Mouse (Mus musculus) adrenal gland, postnatal 36 days (tissue): Measurements from ENCODE around the gene Gm9817. TPM values are rescaled to one million over a fixed set of nuclear protein-coding genes. Genes with fewer than 3 reads are reported as not detected.
A peak's percentile ranks its signal among the peaks of the same experiment; 100 is the strongest.
"Not testable (repeated sequence)": the region's sequence is repeated elsewhere in the genome, so short reads cannot be mapped to it uniquely, and the experiment has no call there.

Experiments
- DNase-seq, 2 experiments: peaks; one replicate each; pipeline ENCODE4 v3.0.0; 2021; ENCODE audit warnings: mixed read lengths in 1 of 2
- long read RNA-seq, 2 experiments: library from polyadenylated mRNA; stranded (forward); transcript quantifications; one replicate each; pipeline ENCODE4 v2.0.0; 2021; ENCODE audit warnings: borderline sequencing depth in 2 of 2
- total RNA-seq, 2 experiments: library from RNA; stranded (reverse); gene quantifications; 2 replicates each; pipeline ENCODE4 v1.2.3; 2021

Gm9817 gene
- total RNA-seq = under 1 TPM in 1 of 2 experiments, not detected in 1; 0.23 TPM
- long read RNA-seq, experiment 1 = 0 reads
- long read RNA-seq, experiment 2 = 0 reads

GRCm38 (mm10) chr13:45078392-45078791 lies at the start of gene Gm9817:
TSS of gene Gm9817 (plus strand) at chr13:45078692.
- DNase-seq = not testable (repeated sequence)

- no peak for DNase-seq
Observed at GRCm38 (mm10) chr13:45029791-45030190, 48.7 kb upstream of the Gm9817 start.

- peak; percentile 89 to 94 for DNase-seq
Observed at GRCm38 (mm10) chr13:45030830-45031229, 47.7 kb upstream of the Gm9817 start.

GRCm38 (mm10) chr13:45031314-45031713 lies 47.2 kb upstream of the Gm9817 start:
- no peak for DNase-seq

- DNase-seq = no peak
Observed at GRCm38 (mm10) chr13:45031748-45032147, 46.7 kb upstream of the Gm9817 start.

- DNase-seq = no peak
Observed at GRCm38 (mm10) chr13:45032484-45032883, 46.0 kb upstream of the Gm9817 start.

- DNase-seq = no peak
Observed at GRCm38 (mm10) chr13:45033360-45033759, 45.1 kb upstream of the Gm9817 start.

- no peak for DNase-seq
Observed at GRCm38 (mm10) chr13:45034759-45035158, 43.7 kb upstream of the Gm9817 start.

GRCm38 (mm10) chr13:45036417-45036816 lies 42.1 kb upstream of the Gm9817 start:
- no peak for DNase-seq

- no peak for DNase-seq
Observed at GRCm38 (mm10) chr13:45040195-45040594, 38.3 kb upstream of the Gm9817 start.

- no peak for DNase-seq
Observed at GRCm38 (mm10) chr13:45040741-45041140, 37.8 kb upstream of the Gm9817 start.

GRCm38 (mm10) chr13:45043466-45043865 lies 35.0 kb upstream of the Gm9817 start:
- DNase-seq = no peak

GRCm38 (mm10) chr13:45049261-45050020 lies 29.1 kb upstream of the Gm9817 start:
- no peak for DNase-seq

GRCm38 (mm10) chr13:45052805-45053204 lies 25.7 kb upstream of the Gm9817 start:
- DNase-seq = no peak

- no peak for DNase-seq
Observed at GRCm38 (mm10) chr13:45053843-45054242, 24.6 kb upstream of the Gm9817 start.

GRCm38 (mm10) chr13:45059206-45059605 lies 19.3 kb upstream of the Gm9817 start:
- DNase-seq = no peak

- no peak for DNase-seq
Observed at GRCm38 (mm10) chr13:45063146-45063545, 15.3 kb upstream of the Gm9817 start.

- no peak for DNase-seq
Observed at GRCm38 (mm10) chr13:45064951-45065350, 13.5 kb upstream of the Gm9817 start.

- no peak for DNase-seq
Observed at GRCm38 (mm10) chr13:45070366-45070765, 8.1 kb upstream of the Gm9817 start.

- DNase-seq = no peak
Observed at GRCm38 (mm10) chr13:45075012-45075411, 3.5 kb upstream of the Gm9817 start.

GRCm38 (mm10) chr13:45075715-45076114 lies 2.8 kb upstream of the Gm9817 start:
- DNase-seq = no peak

GRCm38 (mm10) chr13:45080771-45081170 lies 2.3 kb downstream of the Gm9817 start:
- no peak for DNase-seq

- DNase-seq = peak; percentile 65 to 75
Observed at GRCm38 (mm10) chr13:45083696-45084095, 5.2 kb downstream of the Gm9817 start.

- DNase-seq = peak in 1 of 2 experiments; percentile 14
Observed at GRCm38 (mm10) chr13:45088796-45089221, 10.3 kb downstream of the Gm9817 start.
